Mouse (Mus musculus): ENCODE data around the gene Gm37240.

DNA sequence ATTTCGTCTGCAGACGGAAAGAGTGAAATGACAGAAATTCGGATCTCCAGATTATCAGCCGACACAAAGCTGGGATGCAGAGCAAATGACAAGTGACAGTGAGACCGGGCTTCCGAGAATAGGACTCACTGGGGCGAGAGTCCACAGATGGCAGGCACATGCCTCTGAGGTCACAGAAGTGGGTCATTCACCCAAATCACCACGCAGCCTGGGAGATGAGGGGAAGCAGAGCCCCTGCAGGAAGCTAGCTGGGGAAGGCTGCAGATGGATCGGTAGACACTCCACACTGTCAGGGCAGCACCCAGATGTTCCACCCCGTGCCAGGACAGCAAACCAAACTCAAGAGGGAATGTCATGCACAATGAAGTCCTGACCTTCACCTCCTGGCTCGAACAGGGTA, 372.6 kb downstream of the Gm37240 start:
- TF ChIP-seq CTCF (IDR thresholded peaks at IDR 0.05; ENCODE audit: low read depth, low read length) (no peak), EP300 (IDR thresholded peaks at IDR 0.05; ENCODE audit: insufficient read depth, low read depth, low read length) (no peak)

All from ES-Bruce4 (cell line).